Mouse (Mus musculus) inflammation-experienced regulatory T-cells, adult 6 months (primary cell): ENCODE measurements around the gene Chst11. TPM values are rescaled to one million over a fixed set of nuclear protein-coding genes. Genes with fewer than 3 reads are reported as not detected.
A peak's percentile ranks its signal among the peaks of the same experiment; 100 is the strongest.

Source experiments
- ATAC-seq: one replicate; pipeline ENCODE4 v1.8.0; 2017
- polyA plus RNA-seq, 3 experiments: library from polyadenylated mRNA; unstranded; fragments of 100-300 nt; shearing (Covaris generic); gene quantifications; one replicate each; pipeline ENCODE4 v1.2.1; 2017

Chst11 gene
- polyA plus RNA-seq, 3 experiments from 2014 or later, result 0.84 to 4.5 (median 0.85) TPM

- ATAC-seq, result no peak
Observed at GRCm38 (mm10) chr10:83079755-83080154, 94.5 kb downstream of the Chst11 start.

- no peak for ATAC-seq
Observed at GRCm38 (mm10) chr10:83080275-83080741, 95.0 kb downstream of the Chst11 start.

GRCm38 (mm10) chr10:83080930-83081329 lies 95.6 kb downstream of the Chst11 start:
- ATAC-seq, result no peak

- no peak for ATAC-seq
Observed at GRCm38 (mm10) chr10:83083946-83084345, 98.6 kb downstream of the Chst11 start.

GRCm38 (mm10) chr10:83088318-83088717 lies 103.0 kb downstream of the Chst11 start:
- no peak for ATAC-seq

GRCm38 (mm10) chr10:83088826-83089225 lies 103.5 kb downstream of the Chst11 start:
- ATAC-seq, result no peak

GRCm38 (mm10) chr10:83090185-83090584 lies 104.9 kb downstream of the Chst11 start:
- no peak for ATAC-seq

- no peak for ATAC-seq
Observed at GRCm38 (mm10) chr10:83093705-83094104, 108.4 kb downstream of the Chst11 start.

GRCm38 (mm10) chr10:83094248-83094647 lies 109.0 kb downstream of the Chst11 start:
- ATAC-seq, result peak; percentile 50

- ATAC-seq, result no peak
Observed at GRCm38 (mm10) chr10:83094821-83095725, 109.8 kb downstream of the Chst11 start.

GRCm38 (mm10) chr10:83096257-83096656 lies 111.0 kb downstream of the Chst11 start:
- no peak for ATAC-seq

GRCm38 (mm10) chr10:83098940-83099339 lies 113.6 kb downstream of the Chst11 start:
- ATAC-seq, result no peak

- ATAC-seq, result no peak
Observed at GRCm38 (mm10) chr10:83099669-83100068, 114.4 kb downstream of the Chst11 start.

GRCm38 (mm10) chr10:83100890-83101289 lies 115.6 kb downstream of the Chst11 start:
- no peak for ATAC-seq

GRCm38 (mm10) chr10:83101421-83102207 lies 116.3 kb downstream of the Chst11 start:
- no peak for ATAC-seq

GRCm38 (mm10) chr10:83102745-83103144 lies 117.4 kb downstream of the Chst11 start:
- no peak for ATAC-seq

GRCm38 (mm10) chr10:83104221-83104620 lies 118.9 kb downstream of the Chst11 start:
- ATAC-seq, result no peak

- ATAC-seq, result no peak
Observed at GRCm38 (mm10) chr10:83106152-83106746, 121.0 kb downstream of the Chst11 start.

GRCm38 (mm10) chr10:83107385-83107784 lies 122.1 kb downstream of the Chst11 start:
- no peak for ATAC-seq

- ATAC-seq, result no peak
Observed at GRCm38 (mm10) chr10:83107921-83108738, 122.8 kb downstream of the Chst11 start.

- ATAC-seq, result no peak
Observed at GRCm38 (mm10) chr10:83108946-83109345, 123.6 kb downstream of the Chst11 start.

GRCm38 (mm10) chr10:83111046-83111445 lies 125.7 kb downstream of the Chst11 start:
- ATAC-seq, result no peak
